ENCODE assay signal across 14 mouse cellular contexts in genomic region chr2:144003544-144003943, GRCm38 (mm10). TPM values are rescaled to one million over a fixed set of nuclear protein-coding genes. Genes with fewer than 3 reads are reported as not detected.
DNase-seq lines count a peak whose midpoint lies in the region; ATAC-seq and TF ChIP-seq lines count a peak whose summit lies in the region.
"Had no signal": no experiment of that assay in that cellular context is flagged by ENCODE, and none has a peak within 500 bp of the region (broad histone marks: within the 10 kb centered on the region; RNA-seq: fewer than 3 reads in every experiment).

No protein-coding gene starts in this region.

- H3K4me2 ChIP-seq in kidney, embryonic 15.5 days, result no peak overlapping the region
- H3K4me2 ChIP-seq: midbrain, embryonic 11.5 days had no signal

- H3K9ac ChIP-seq in kidney, embryonic 15.5 days, result no peak overlapping the region

- no peak for TF ChIP-seq POLR2A in cerebellum, adult 2 months (IDR thresholded peaks at IDR 0.05; ENCODE audit: borderline replicate concordance, insufficient read depth, low read length)

- H3K27me3 ChIP-seq in cerebellum, adult 2 months (ENCODE audit: control insufficient read depth, insufficient read depth, low read length), result no peaks in the 10 kb centered on the region
- no peaks in the 10 kb centered on the region for H3K27me3 ChIP-seq in kidney, embryonic 15.5 days

- no peak for ATAC-seq in kidney, embryonic 15.5 days (replicated peaks; ENCODE audit: low FRiP score)
- ATAC-seq in erythroblast, adult 5-6 weeks (replicated peaks; ENCODE audit: low FRiP score, poor library complexity, severe bottlenecking), result no peak

- H3K4me3 ChIP-seq in cerebellum, adult 2 months (replicated peaks; ENCODE audit: insufficient read depth, low read depth, low read length), result no peak overlapping the region
- H3K4me3 ChIP-seq in kidney, embryonic 15.5 days (replicated peaks), result no peak overlapping the region
- H3K4me3 ChIP-seq: erythroblast, embryonic 14.5 days had no signal

- peak; percentile 25 to 42 for DNase-seq in cerebellum, adult 2 months
- no peak for DNase-seq in cerebellum, adult 11 months
- DNase-seq in kidney, adult 11 months, result peak; percentile 55
- DNase-seq in MN1 (ENCODE audit: low spot score), result peak; percentile 57
- peak; percentile 68 for DNase-seq in kidney, postnatal 14 days
- DNase-seq in spleen, postnatal 36 days (ENCODE audit: low spot score in 2 of 2), result no peak
- DNase-seq: gastrocnemius, postnatal 36 days had no signal

- H3K27ac ChIP-seq in cerebellum, adult 2 months (ENCODE audit: insufficient read depth, low read length), result no peak overlapping the region
- H3K27ac ChIP-seq in kidney, embryonic 15.5 days, result no peak overlapping the region

- H3K36me3 ChIP-seq in kidney, embryonic 15.5 days, result 0 out of 2 replicates have a peak, but pooled peaks cover 13% of the 10 kb centered on the region

- H3K4me1 ChIP-seq in cerebellum, adult 2 months (ENCODE audit: control insufficient read depth, insufficient read depth, low read length), result no peaks in the 10 kb centered on the region; the same call in none of the 2 replicates
- peaks cover 58% of the 10 kb centered on the region for H3K4me1 ChIP-seq in kidney, embryonic 15.5 days

- WGBS in cerebellum, adult 2 months, result 14% methylated on average over 2 of the region's 2 CpGs
- 68% methylated on average over 2 of the region's 2 CpGs for WGBS in kidney, embryonic 15.5 days

- TF ChIP-seq CTCF in cerebellum, adult 2 months (IDR thresholded peaks at IDR 0.05; ENCODE audit: borderline replicate concordance, insufficient read depth, low read depth, low read length), result no peak

- no peaks in the 10 kb centered on the region for H3K9me3 ChIP-seq in kidney, embryonic 15.5 days (replicated peaks)

RNA-seq across cellular contexts. Expression of gene Rrbp1, which starts 7.5 kb away (rescaled TPM):
- polyA plus RNA-seq in cerebellum, adult 2 months (2012; rRNA removed), result 65.7 and 76.7 TPM in 2 replicates
- 78.1 and 90.8 TPM in 2 replicates for polyA plus RNA-seq in kidney, embryonic 15.5 days (2015; fragmentation: Nextera tagmentation; extraction: Ambion mirVana)
- total RNA-seq in erythroblast, adult 5-6 weeks (2015; ENCODE audit: low replicate concordance), result 45.4 and 54.6 TPM in 2 replicates
- 30.5 and 41.1 TPM in 2 replicates for total RNA-seq in erythroblast, adult 5-6 weeks (2017; ENCODE audit: low replicate concordance)

RNA-seq across cellular contexts. Expression of gene Banf2, which starts 29.3 kb away (rescaled TPM):
- polyA plus RNA-seq in cerebellum, adult 2 months (2012; rRNA removed), result not detected in 2 replicates
- not detected in 2 replicates for polyA plus RNA-seq in kidney, embryonic 15.5 days (2015; fragmentation: Nextera tagmentation; extraction: Ambion mirVana)
- not detected in 2 replicates for total RNA-seq in erythroblast, adult 5-6 weeks (2015; ENCODE audit: low replicate concordance)
- not detected in 2 replicates for total RNA-seq in erythroblast, adult 5-6 weeks (2017; ENCODE audit: low replicate concordance)
- total RNA-seq: gastrocnemius, postnatal 36 days had no signal
- polyA plus RNA-seq: erythroblast, embryonic 14.5 days; large intestine, adult 2 months; limb, embryonic 14.5 days; midbrain, embryonic 11.5 days; stomach, embryonic 14.5 days had no signal

Comparison
In these comparisons a context has a peak if more than half of its experiments do, and no peak if none do; other contexts are left out.
1. DNase-seq: peak in cerebellum, adult 2 months (2 of 2), kidney, adult 11 months (single experiment), MN1 (single experiment) and kidney, postnatal 14 days (single experiment); none in cerebellum, adult 11 months (single experiment) and spleen, postnatal 36 days (0 of 2).